Mouse (Mus musculus) limb, embryonic 13.5 days (tissue): ENCODE data around the gene Rpl7l1. TPM values are rescaled to one million over a fixed set of nuclear protein-coding genes. Genes with fewer than 3 reads are reported as not detected.

Source experiments
- ATAC-seq: fragments of 200-750 bp; cut with Nextera tagmentation; 2 replicates; pipeline ENCODE4 v1.8.0; 2017; ENCODE audit warnings: low read depth, moderate number of reproducible peaks, moderate TSS enrichment; ENCODE audit not compliant: low FRiP score
- H3K27ac ChIP-seq: fragments of 300-500 bp; sonication (generic); 2 replicates; pipeline ENCODE4 v1.5.1; 2015; ENCODE audit warnings: inconsistent platforms, mild to moderate bottlenecking, moderate library complexity
- H3K27me3 ChIP-seq: fragments of 300-500 bp; sonication (generic); 2 replicates; pipeline ENCODE4 v1.6.1; 2015; ENCODE audit warnings: mild to moderate bottlenecking, inconsistent platforms
- H3K36me3 ChIP-seq: fragments of 300-500 bp; sonication (generic); 2 replicates; pipeline ENCODE4 v1.6.1; 2015; ENCODE audit warnings: inconsistent platforms, mild to moderate bottlenecking, moderate library complexity
- H3K4me1 ChIP-seq: fragments of 300-500 bp; sonication (generic); 2 replicates; pipeline ENCODE4 v1.6.1; 2015; ENCODE audit warnings: inconsistent platforms
- H3K4me2 ChIP-seq: fragments of 300-500 bp; sonication (generic); replicated peaks from 2 replicates; pipeline ENCODE4 v1.6.1; 2015; ENCODE audit warnings: inconsistent platforms, mild to moderate bottlenecking, moderate library complexity
- H3K4me3 ChIP-seq: fragments of 300-500 bp; sonication (generic); 2 replicates; pipeline ENCODE4 v1.5.1; 2015; ENCODE audit warnings: moderate library complexity, mild to moderate bottlenecking, inconsistent platforms
- H3K9ac ChIP-seq: fragments of 300-500 bp; sonication (generic); 2 replicates; pipeline ENCODE4 v1.6.1; 2015; ENCODE audit warnings: mild to moderate bottlenecking, inconsistent platforms
- H3K9me3 ChIP-seq: fragments of 300-500 bp; sonication (generic); 2 replicates; pipeline ENCODE4 v1.6.1; 2016; ENCODE audit warnings: inconsistent platforms
- WGBS: fragments of 180-500 bp; shearing (Covaris S2); methylation state at CpG from one replicate; pipeline ENCODE4 v1.1.7; 2015; 5-methylcytosine and 5-hydroxymethylcytosine counted together
- polyA plus RNA-seq: library from polyadenylated mRNA; unstranded; fragments of >200 nt; fragmentation: Nextera tagmentation; extraction: Ambion mirVana; gene quantifications from 2 replicates; pipeline ENCODE4 v1.2.1, GENCODE M21; 2015

The Rpl7l1 gene
- polyA plus RNA-seq, 1 experiment from 2014 or later, result 176 TPM

- peaks cover 32% of the 10 kb centered on the region for H3K36me3 ChIP-seq
- ATAC-seq, result no peak
- WGBS, result 53% methylated on average over 11 of the region's 11 CpGs
- 0 out of 2 replicates have a peak overlapping the region, but pooled peaks have one; percentile 14 for H3K9ac ChIP-seq
- no peak overlapping the region; the same call in none of the 2 replicates for H3K4me3 ChIP-seq
- peaks cover 6% of the 10 kb centered on the region; the same call in 1 of the 2 replicates for H3K4me1 ChIP-seq
- no peaks in the 10 kb centered on the region for H3K9me3 ChIP-seq
- no peak overlapping the region for H3K27ac ChIP-seq
- H3K27me3 ChIP-seq, result peaks cover 27% of the 10 kb centered on the region
- peak overlapping the region; percentile 48 for H3K4me2 ChIP-seq
These were observed 54.0 kb downstream of the Rpl7l1 start for GRCm38 (mm10) chr17:46728496-46728895.

- ATAC-seq, result no peak
- 39% methylated on average over 6 of the region's 6 CpGs for WGBS
- Histone ChIP-seq H3K27ac (no peak overlapping the region), H3K4me1 (peaks cover 6% of the 10 kb centered on the region; the same call in 1 of the 2 replicates), H3K9ac (no peak overlapping the region), H3K4me2 (no peak overlapping the region), H3K27me3 (peaks cover 27% of the 10 kb centered on the region), H3K4me3 (no peak overlapping the region), H3K36me3 (peaks cover 37% of the 10 kb centered on the region), H3K9me3 (no peaks in the 10 kb centered on the region)
These were observed 54.5 kb downstream of the Rpl7l1 start for GRCm38 (mm10) chr17:46728021-46728420.

GRCm38 (mm10) chr17:46727271-46727670, 55.2 kb downstream of the Rpl7l1 start:
- Histone ChIP-seq H3K27ac (no peak overlapping the region), H3K9me3 (no peaks in the 10 kb centered on the region), H3K36me3 (peaks cover 42% of the 10 kb centered on the region), H3K27me3 (peaks cover 27% of the 10 kb centered on the region), H3K9ac (no peak overlapping the region), H3K4me1 (peaks cover 6% of the 10 kb centered on the region; the same call in 1 of the 2 replicates), H3K4me2 (no peak overlapping the region), H3K4me3 (no peak overlapping the region)
- ATAC-seq, result no peak
- WGBS, result 90% methylated on average over 11 of the region's 11 CpGs

- Histone ChIP-seq H3K27me3 (peaks cover 27% of the 10 kb centered on the region), H3K4me1 (peaks cover 6% of the 10 kb centered on the region; the same call in 1 of the 2 replicates), H3K36me3 (peaks cover 54% of the 10 kb centered on the region), H3K9me3 (no peaks in the 10 kb centered on the region), H3K9ac (no peak overlapping the region), H3K4me3 (no peak overlapping the region), H3K4me2 (no peak overlapping the region), H3K27ac (no peak overlapping the region)
- WGBS, result 87% methylated on average over 26 of the region's 26 CpGs
- ATAC-seq, result no peak
These were observed 56.5 kb downstream of the Rpl7l1 start for GRCm38 (mm10) chr17:46725731-46726645.

GRCm38 (mm10) chr17:46725273-46725672, 57.2 kb downstream of the Rpl7l1 start:
- H3K4me1 ChIP-seq, result peaks cover 6% of the 10 kb centered on the region; the same call in 1 of the 2 replicates
- no peaks in the 10 kb centered on the region for H3K9me3 ChIP-seq
- no peak overlapping the region for H3K4me2 ChIP-seq
- 43% methylated on average over 9 of the region's 9 CpGs for WGBS
- H3K9ac ChIP-seq, result no peak overlapping the region
- H3K27me3 ChIP-seq, result peaks cover 26% of the 10 kb centered on the region
- H3K36me3 ChIP-seq, result peaks cover 62% of the 10 kb centered on the region
- no peak overlapping the region for H3K4me3 ChIP-seq
- ATAC-seq, result no peak
- no peak overlapping the region for H3K27ac ChIP-seq

- peaks cover 19% of the 10 kb centered on the region for H3K27me3 ChIP-seq
- peaks cover 65% of the 10 kb centered on the region for H3K36me3 ChIP-seq
- H3K4me2 ChIP-seq, result no peak overlapping the region
- 80% methylated on average over 20 of the region's 20 CpGs for WGBS
- ATAC-seq, result no peak
- H3K4me1 ChIP-seq, result peaks cover 6% of the 10 kb centered on the region; the same call in 1 of the 2 replicates
- no peak overlapping the region for H3K27ac ChIP-seq
- no peak overlapping the region for H3K4me3 ChIP-seq
- no peak overlapping the region for H3K9ac ChIP-seq
- no peaks in the 10 kb centered on the region for H3K9me3 ChIP-seq
These were observed 57.9 kb downstream of the Rpl7l1 start for GRCm38 (mm10) chr17:46724477-46725084.

Other genes starting within 250 kb of the Rpl7l1 start
- gene Cul9, start 236.3 kb downstream of the Rpl7l1 start, polyA plus RNA-seq, result 11.3 and 12.4 TPM in 2 replicates
- gene Srf, start 226.5 kb downstream of the Rpl7l1 start, polyA plus RNA-seq, result 5.8 and 7.3 TPM in 2 replicates
- gene Ptk7, start 153.2 kb downstream of the Rpl7l1 start, polyA plus RNA-seq, result 128 and 138 TPM in 2 replicates
- gene Klc4, start 136.7 kb downstream of the Rpl7l1 start, polyA plus RNA-seq, result 26.4 and 26.5 TPM in 2 replicates
- gene Mrpl2, start 136.4 kb downstream of the Rpl7l1 start, polyA plus RNA-seq, result 104 and 106 TPM in 2 replicates
- gene Cul7, start 132.3 kb downstream of the Rpl7l1 start, polyA plus RNA-seq, result 63.2 and 66.0 TPM in 2 replicates
- 67.6 and 73.9 TPM in 2 replicates for gene Rrp36, start 108.3 kb downstream of the Rpl7l1 start, polyA plus RNA-seq
- 157 and 162 TPM in 2 replicates for gene Mea1, start 103.9 kb downstream of the Rpl7l1 start, polyA plus RNA-seq
- gene Klhdc3, start 101.8 kb downstream of the Rpl7l1 start, polyA plus RNA-seq, result 127 and 135 TPM in 2 replicates
- gene Ppp2r5d, start 77.6 kb downstream of the Rpl7l1 start, polyA plus RNA-seq, result 94.0 and 103 TPM in 2 replicates
- gene Pex6, start 71.2 kb downstream of the Rpl7l1 start, polyA plus RNA-seq, result 26.8 and 27.0 TPM in 2 replicates
- gene Gnmt, start 53.5 kb downstream of the Rpl7l1 start, polyA plus RNA-seq, result 0.46 and 0.57 TPM in 2 replicates
- 66.8 and 67.7 TPM in 2 replicates for gene Cnpy3, start 30.5 kb downstream of the Rpl7l1 start, polyA plus RNA-seq
- gene Ptcra, start 19.0 kb downstream of the Rpl7l1 start, polyA plus RNA-seq, result 0.29 and 0.33 TPM in 2 replicates
- 70.5 and 75.2 TPM in 2 replicates for gene 2310039H08Rik, start 10.0 kb downstream of the Rpl7l1 start, polyA plus RNA-seq
- gene Bicral, start 75.8 kb upstream of the Rpl7l1 start, polyA plus RNA-seq, result 3.9 and 4.6 TPM in 2 replicates
- 57.8 and 58.0 TPM in 2 replicates for gene Tbcc, start 108.0 kb upstream of the Rpl7l1 start, polyA plus RNA-seq
- not detected in 2 replicates for gene Prph2, start 127.8 kb upstream of the Rpl7l1 start, polyA plus RNA-seq
- 15.9 and 18.0 TPM in 2 replicates for gene Ubr2, start 227.9 kb upstream of the Rpl7l1 start, polyA plus RNA-seq